Mouse (Mus musculus): ENCODE data around the gene Skint2. TPM values are rescaled to one million over a fixed set of nuclear protein-coding genes. Genes with fewer than 3 reads are reported as not detected.

The Skint2 gene
- not detected in 2 replicates for total RNA-seq (2017)

DNA sequence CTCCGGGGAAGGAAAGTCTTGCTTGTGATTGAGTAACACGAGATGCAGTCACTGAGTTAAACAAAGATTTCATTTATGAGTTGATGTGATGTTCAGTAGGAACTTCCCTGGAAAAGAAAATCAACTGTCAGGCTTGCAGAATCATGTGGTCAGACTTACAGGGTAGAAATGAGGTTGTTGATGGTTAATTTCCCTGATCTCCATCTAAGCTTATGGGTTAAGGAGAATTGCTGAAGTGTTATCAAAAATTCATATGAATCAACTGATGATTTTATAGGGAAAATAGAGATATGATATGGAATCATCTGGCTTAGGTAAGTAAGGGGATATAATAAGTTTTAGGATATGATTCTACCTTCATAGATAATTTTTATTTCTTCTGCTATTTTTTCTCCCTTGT is at the start of gene Skint2:
Skint2 (plus strand) TSS at position 301 of the 400 bp plus-strand sequence.
- ATAC-seq (ENCODE audit: extremely low read depth, insufficient number of reproducible peaks, low FRiP score, poor library complexity, severe bottlenecking) = no peak

Other genes starting within 250 kb of the Skint2 start
- gene Skint9, start 123.2 kb upstream of the Skint2 start, total RNA-seq (2017) = not detected in 2 replicates
- gene Skint10, start 217.7 kb downstream of the Skint2 start, total RNA-seq (2017) = 0.25 TPM in 1 of 2 replicates, not detected in the other

All from neutrophil, adult 5-6 weeks (primary cell).